Mouse (Mus musculus) bone marrow, adult 2 months (tissue): ENCODE data around the gene 2310022A10Rik.

Experiments used
- CTCF ChIP-seq: fragments of 200-500 bp; IDR thresholded peaks from 2 replicates; pipeline ENCODE4 v1.5.1; 2011; ENCODE audit warnings: low read length, control low read depth; ENCODE audit not compliant: control insufficient read depth, insufficient read depth
- POLR2A ChIP-seq: fragments of 200-500 bp; IDR thresholded peaks from 2 replicates; pipeline ENCODE4 v1.6.1; 2011; ENCODE audit warnings: low read depth, mild to moderate bottlenecking, control low read depth, low read length, borderline replicate concordance; ENCODE audit not compliant: control insufficient read depth

DNA sequence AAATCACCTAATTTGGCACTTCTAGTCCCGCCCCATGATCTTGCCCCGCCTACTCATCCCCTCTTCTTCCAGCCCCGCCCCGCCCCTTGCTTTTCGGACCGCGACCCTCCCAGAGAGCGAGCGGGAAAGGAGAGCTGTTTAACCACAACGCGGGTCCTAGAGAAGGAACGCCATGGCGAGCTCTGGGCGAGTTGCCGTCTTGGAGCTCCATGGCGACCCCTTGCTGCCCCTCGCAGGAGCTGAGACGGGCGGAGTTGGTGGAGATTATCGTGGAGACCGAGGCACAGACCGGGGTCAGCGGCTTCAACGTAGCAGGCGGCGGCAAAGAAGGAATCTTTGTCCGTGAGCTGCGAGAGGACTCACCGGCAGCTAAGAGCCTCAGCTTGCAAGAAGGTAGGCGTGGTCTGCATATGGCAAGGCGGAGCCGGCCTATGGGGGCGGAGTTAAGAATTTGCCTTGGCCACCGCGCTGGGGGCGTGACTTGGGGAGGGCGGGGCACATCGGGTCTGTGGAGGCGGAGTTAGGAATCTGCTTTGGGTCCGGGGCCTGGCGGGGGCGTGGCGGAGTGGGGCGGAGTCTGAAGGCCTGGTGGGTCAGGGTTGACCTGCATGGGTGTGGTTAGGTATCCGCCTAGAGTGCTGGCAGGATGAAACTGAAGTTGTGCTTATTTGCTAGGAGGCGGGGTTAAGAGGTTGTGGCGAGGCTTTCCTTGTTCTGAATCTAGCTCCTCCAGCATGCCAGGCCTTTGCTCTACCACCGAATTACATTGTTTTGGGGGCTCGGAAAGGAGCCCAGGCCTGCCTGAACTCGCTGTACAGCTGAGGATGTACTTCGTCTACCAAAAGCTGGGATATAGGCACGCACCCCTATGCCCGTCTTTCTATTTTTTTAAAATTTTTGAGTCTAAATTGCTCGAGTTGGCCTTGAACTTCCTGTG is 45.1 kb upstream of the 2310022A10Rik start:
- TF ChIP-seq CTCF (no peak), POLR2A (peak; percentile 43)
